Mouse (Mus musculus) myocyte (in vitro differentiated cells): ENCODE results near the gene Ppp2r3a. TPM values are rescaled to one million over a fixed set of nuclear protein-coding genes. Genes with fewer than 3 reads are reported as not detected.

Experiments
- H3K27me3 ChIP-seq: one replicate; pipeline ENCODE4 v1.6.1; 2011; ENCODE audit not compliant: control insufficient read depth, insufficient read depth, insufficient read length
- H3K36me3 ChIP-seq: one replicate; pipeline ENCODE4 v1.6.1; 2011; ENCODE audit not compliant: control insufficient read depth, insufficient read depth
- H3K4me2 ChIP-seq: one replicate; pipeline ENCODE4 v1.6.1; 2011; ENCODE audit warnings: low read depth, control low read depth
- H3K4me3 ChIP-seq: one replicate; pipeline ENCODE4 v1.5.1; 2011; ENCODE audit warnings: mild to moderate bottlenecking, control low read depth, moderate library complexity
- H3K79me2 ChIP-seq: one replicate; pipeline ENCODE4 v1.6.1; 2011; ENCODE audit not compliant: control insufficient read depth, insufficient read depth
- H3ac ChIP-seq: one replicate; pipeline ENCODE4 v1.6.1; 2011; ENCODE audit not compliant: control insufficient read depth, insufficient read length
- CEBPB ChIP-seq: IDR thresholded peaks from 2 replicates; pipeline ENCODE4 v1.6.1; 2011; ENCODE audit warnings: mild to moderate bottlenecking, moderate library complexity; ENCODE audit not compliant: poor library complexity, insufficient read depth, severe bottlenecking
- E2F4 ChIP-seq: IDR thresholded peaks from one replicate; pipeline ENCODE4 v1.6.1; 2011; ENCODE audit warnings: mild to moderate bottlenecking, control low read depth, moderate library complexity; ENCODE audit not compliant: insufficient read depth
- MAX ChIP-seq: IDR thresholded peaks from one replicate; pipeline ENCODE4 v1.6.1; 2011; ENCODE audit warnings: low read depth, mild to moderate bottlenecking, control low read depth
- MYOD1 ChIP-seq, 3 experiments: IDR thresholded peaks; one replicate each; pipeline ENCODE4 v1.6.1; 2011; ENCODE audit warnings: control low read depth in 2 of 3, low read depth in 2 of 3, mild to moderate bottlenecking in 2 of 3, moderate library complexity in 1 of 3; ENCODE audit not compliant: insufficient read length in 2 of 3, control insufficient read depth in 1 of 3
- MYOG ChIP-seq, 3 experiments: IDR thresholded peaks; one replicate each; pipeline ENCODE4 v1.6.1; 2011; ENCODE audit warnings: control low read depth in 2 of 3, low read depth in 2 of 3, mild to moderate bottlenecking in 2 of 3; ENCODE audit not compliant: insufficient read length in 2 of 3, control insufficient read depth in 1 of 3, insufficient read depth in 1 of 3
- POLR2A ChIP-seq: IDR thresholded peaks from one replicate; pipeline ENCODE4 v1.6.1; 2011; ENCODE audit warnings: low read depth, mild to moderate bottlenecking, control low read depth, moderate library complexity; ENCODE audit not compliant: insufficient read length
- POLR2AphosphoS2 ChIP-seq: IDR thresholded peaks from one replicate; pipeline ENCODE4 v1.6.1; 2011; ENCODE audit warnings: low read depth, control low read depth; ENCODE audit not compliant: insufficient read length
- REST ChIP-seq: IDR thresholded peaks from one replicate; pipeline ENCODE4 v1.6.1; 2011; ENCODE audit warnings: mild to moderate bottlenecking, control low read depth, moderate library complexity; ENCODE audit not compliant: insufficient read depth, insufficient read length
- SRF ChIP-seq: IDR thresholded peaks from one replicate; pipeline ENCODE4 v1.6.1; 2011; ENCODE audit warnings: low read depth; ENCODE audit not compliant: control insufficient read depth, insufficient read length
- TCF12 ChIP-seq: IDR thresholded peaks from one replicate; pipeline ENCODE4 v1.6.1; 2011; ENCODE audit warnings: mild to moderate bottlenecking, control low read depth; ENCODE audit not compliant: poor library complexity, insufficient read depth, severe bottlenecking
- TCF3 ChIP-seq: IDR thresholded peaks from one replicate; pipeline ENCODE4 v1.6.1; 2011; ENCODE audit warnings: low read depth, control low read depth; ENCODE audit not compliant: insufficient read length
- USF1 ChIP-seq: IDR thresholded peaks from one replicate; pipeline ENCODE4 v1.6.1; 2011; ENCODE audit warnings: low read depth, mild to moderate bottlenecking, control low read depth, moderate library complexity
- polyA plus RNA-seq: library from polyadenylated mRNA; unstranded; fragments of >200 nt; fragmentation: generic; extraction: Trizol; gene quantifications from one replicate; pipeline ENCODE4 v1.2.1, GENCODE M21; 2012; ENCODE audit warnings: missing spikeins

Ppp2r3a gene
- polyA plus RNA-seq, 1 experiment: 6.0 TPM

- Histone ChIP-seq H3K4me2 (no peak overlapping the region), H3K79me2 (no peaks in the 10 kb centered on the region), H3K36me3 (no peaks in the 10 kb centered on the region), H3K27me3 (no peaks in the 10 kb centered on the region), H3ac (no peak overlapping the region), H3K4me3 (no peak overlapping the region)
- TF ChIP-seq POLR2AphosphoS2 (no peak), POLR2A (no peak), CEBPB (no peak), MAX (no peak)
Measured at GRCm38 (mm10) chr9:101289750-101290149, 38.2 kb upstream of the Ppp2r3a start.

DNA sequence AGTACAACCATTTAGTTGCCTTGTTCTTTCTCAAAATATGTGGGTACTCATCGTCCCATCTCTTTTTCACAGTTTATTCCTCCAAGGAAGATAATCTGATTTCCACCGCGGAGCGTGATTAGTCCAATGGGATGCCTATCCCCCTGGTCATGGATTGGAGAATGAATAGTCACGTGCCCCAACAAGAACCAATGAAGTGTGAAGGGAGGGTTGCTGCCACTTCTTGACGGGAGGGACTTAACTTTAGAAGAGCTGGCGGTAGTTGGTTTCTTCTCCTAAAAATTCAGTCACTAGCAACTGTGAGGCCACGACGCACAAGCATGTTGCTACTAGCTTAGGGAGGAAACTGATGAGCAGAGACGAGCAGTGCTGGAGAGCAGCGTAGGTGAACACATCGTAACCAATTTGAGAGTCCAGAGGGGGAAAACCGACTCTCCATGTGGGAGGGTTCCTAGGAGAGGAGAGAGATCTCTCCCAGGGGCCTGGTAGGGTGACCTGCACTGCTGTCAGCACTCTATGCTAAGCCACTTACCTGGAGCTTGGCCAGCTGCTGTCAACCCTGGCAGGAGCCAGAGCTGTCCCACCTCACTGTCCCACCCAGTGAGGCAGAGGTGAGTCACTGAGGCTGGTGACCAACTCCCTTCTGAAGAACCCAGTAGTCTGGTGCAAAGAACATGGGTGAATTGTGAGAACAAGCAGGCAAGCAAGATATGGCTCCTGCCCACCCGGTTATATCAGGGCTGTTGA lies 37.5 kb upstream of the Ppp2r3a start:
- no peaks in the 10 kb centered on the region for H3K79me2 ChIP-seq
- H3K4me3 ChIP-seq: no peak overlapping the region
- H3K4me2 ChIP-seq: no peak overlapping the region
- TF ChIP-seq E2F4: no peak
- TF ChIP-seq MYOD1 (IDR thresholded peaks at IDR 0.05; ENCODE audit: control insufficient read depth in 1 of 3, insufficient read length in 2 of 3, low read depth in 2 of 3): no peak
- no peak for TF ChIP-seq TCF12
- no peak for TF ChIP-seq MAX
- TF ChIP-seq CEBPB: no peak
- H3K36me3 ChIP-seq: no peaks in the 10 kb centered on the region
- no peak overlapping the region for H3ac ChIP-seq
- H3K27me3 ChIP-seq: no peaks in the 10 kb centered on the region

DNA sequence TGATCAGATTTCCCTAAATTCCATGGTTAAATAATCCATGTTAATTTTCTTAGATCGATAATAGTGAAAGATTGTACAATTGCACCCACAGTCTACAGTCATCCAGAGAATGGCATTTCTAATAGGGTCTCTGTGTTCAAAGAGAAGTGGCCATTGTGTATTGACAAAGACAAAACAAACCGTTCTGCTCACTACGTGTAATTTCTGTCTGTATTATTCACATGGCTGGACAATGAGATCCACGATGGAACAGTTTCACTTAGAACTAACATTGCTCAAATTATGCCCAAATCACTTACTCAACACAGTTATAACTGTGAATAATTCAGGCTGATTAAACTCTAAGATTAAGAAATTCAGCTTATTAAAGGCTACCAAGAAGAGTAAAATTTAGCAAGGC lies 35.2 kb upstream of the Ppp2r3a start:
- Histone ChIP-seq H3K4me3 (no peak overlapping the region), H3K27me3 (no peaks in the 10 kb centered on the region)

GRCm38 (mm10) chr9:101284049-101284448 lies 32.5 kb upstream of the Ppp2r3a start:
- Histone ChIP-seq H3K4me2 (no peak overlapping the region), H3K36me3 (no peaks in the 10 kb centered on the region), H3K4me3 (no peak overlapping the region), H3K27me3 (no peaks in the 10 kb centered on the region), H3K79me2 (no peaks in the 10 kb centered on the region), H3ac (no peak overlapping the region)
- no peak for TF ChIP-seq REST
- TF ChIP-seq SRF: no peak
- TF ChIP-seq MYOD1 (IDR thresholded peaks at IDR 0.05; ENCODE audit: control insufficient read depth in 1 of 3, insufficient read length in 2 of 3, low read depth in 2 of 3): no peak
- TF ChIP-seq POLR2A: no peak
- no peak for TF ChIP-seq E2F4
- TF ChIP-seq TCF3: no peak
- TF ChIP-seq MAX: no peak
- TF ChIP-seq MYOG (IDR thresholded peaks at IDR 0.05; ENCODE audit: control insufficient read depth in 1 of 3, insufficient read depth in 1 of 3, insufficient read length in 2 of 3, low read depth in 2 of 3): no peak
- no peak for TF ChIP-seq TCF12
- no peak for TF ChIP-seq USF1
- TF ChIP-seq POLR2AphosphoS2: no peak
- TF ChIP-seq CEBPB: no peak

More for the DNA sequence above, 35.2 kb upstream of the Ppp2r3a start:
- Histone ChIP-seq H3ac (no peak overlapping the region), H3K4me2 (no peak overlapping the region), H3K79me2 (no peaks in the 10 kb centered on the region), H3K36me3 (no peaks in the 10 kb centered on the region)
- TF ChIP-seq CEBPB (no peak), POLR2AphosphoS2 (no peak), REST (no peak), MYOD1 (IDR thresholded peaks at IDR 0.05; ENCODE audit: control insufficient read depth in 1 of 3, insufficient read length in 2 of 3, low read depth in 2 of 3) (no peak), POLR2A (no peak), MAX (no peak), SRF (no peak)

DNA sequence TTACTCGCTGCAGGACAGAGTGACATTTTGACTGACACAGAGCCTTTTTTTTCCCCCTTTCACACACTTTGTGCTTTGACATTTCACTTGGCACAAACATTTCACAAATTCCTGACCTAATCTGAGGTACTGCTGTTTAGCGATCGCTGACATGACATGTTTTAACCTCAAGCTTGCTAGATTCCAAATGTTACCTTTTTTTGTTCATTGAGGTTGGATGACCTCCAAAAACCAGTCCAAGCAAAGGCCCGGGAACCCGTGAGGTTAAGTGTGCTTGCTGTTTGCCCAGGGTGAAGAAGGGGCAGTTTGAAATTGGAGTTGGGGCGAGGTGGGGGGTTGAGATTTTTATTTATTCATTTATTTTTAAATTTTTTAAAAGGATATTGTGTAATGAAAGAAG lies 31.1 kb upstream of the Ppp2r3a start:
- no peak for TF ChIP-seq TCF12
- TF ChIP-seq MAX: no peak
- no peak for TF ChIP-seq E2F4
- TF ChIP-seq POLR2A: no peak
- TF ChIP-seq USF1: no peak
- TF ChIP-seq CEBPB: no peak
- TF ChIP-seq POLR2AphosphoS2: no peak
- TF ChIP-seq MYOD1 (IDR thresholded peaks at IDR 0.05; ENCODE audit: control insufficient read depth in 1 of 3, insufficient read length in 2 of 3, low read depth in 2 of 3): no peak
- TF ChIP-seq SRF: no peak
- TF ChIP-seq MYOG (IDR thresholded peaks at IDR 0.05; ENCODE audit: control insufficient read depth in 1 of 3, insufficient read depth in 1 of 3, insufficient read length in 2 of 3, low read depth in 2 of 3): no peak
- TF ChIP-seq TCF3: no peak
- no peak for TF ChIP-seq REST
- Histone ChIP-seq H3K36me3 (no peaks in the 10 kb centered on the region), H3ac (no peak overlapping the region), H3K4me3 (no peak overlapping the region), H3K79me2 (no peaks in the 10 kb centered on the region), H3K4me2 (no peak overlapping the region), H3K27me3 (no peaks in the 10 kb centered on the region)
